Mouse (Mus musculus) ES-Bruce4 (cell line): Measurements from ENCODE around the gene Cog6. TPM values are rescaled to one million over a fixed set of nuclear protein-coding genes. Genes with fewer than 3 reads are reported as not detected.

Experiments used
- H3K27ac ChIP-seq: 2 replicates; pipeline ENCODE4 v1.5.1; 2012; ENCODE audit warnings: low read length, inconsistent platforms; ENCODE audit not compliant: insufficient read depth
- H3K27me3 ChIP-seq: 2 replicates; pipeline ENCODE4 v1.6.1; 2012; ENCODE audit warnings: mild to moderate bottlenecking, low read length, inconsistent platforms; ENCODE audit not compliant: control insufficient read depth, poor library complexity, insufficient read depth, severe bottlenecking
- H3K36me3 ChIP-seq: 2 replicates; pipeline ENCODE4 v1.6.1; 2012; ENCODE audit warnings: inconsistent platforms, mild to moderate bottlenecking, low read length, moderate library complexity; ENCODE audit not compliant: control insufficient read depth, poor library complexity, insufficient read depth, severe bottlenecking
- H3K4me1 ChIP-seq: one replicate; pipeline ENCODE4 v1.8.1; 2011; ENCODE audit warnings: low read length; ENCODE audit not compliant: control insufficient read depth, insufficient read depth
- H3K4me3 ChIP-seq: 2 replicates; pipeline ENCODE4 v1.5.1; 2011; ENCODE audit warnings: low read depth, mild to moderate bottlenecking, low read length
- H3K9ac ChIP-seq: 2 replicates; pipeline ENCODE4 v1.6.1; 2012; ENCODE audit warnings: low read depth, mild to moderate bottlenecking, inconsistent platforms; ENCODE audit not compliant: poor library complexity, severe bottlenecking
- H3K9me3 ChIP-seq: replicated peaks from 2 replicates; pipeline ENCODE4 v1.6.1; 2012; ENCODE audit warnings: mild to moderate bottlenecking, low read length, inconsistent platforms; ENCODE audit not compliant: control insufficient read depth, poor library complexity, insufficient read depth, severe bottlenecking
- CTCF ChIP-seq: IDR thresholded peaks from one replicate; pipeline ENCODE4 v1.8.1; 2011; ENCODE audit warnings: low read depth, low read length
- EP300 ChIP-seq: IDR thresholded peaks from 2 replicates; pipeline ENCODE4 v1.6.1; 2011; ENCODE audit warnings: low read depth, low read length; ENCODE audit not compliant: insufficient read depth
- POLR2A ChIP-seq: IDR thresholded peaks from one replicate; pipeline ENCODE4 v1.8.1; 2011; ENCODE audit warnings: low read length; ENCODE audit not compliant: insufficient read depth
- polyA plus RNA-seq: library from polyadenylated mRNA; stranded (reverse); fragments of >200 nt; gene quantifications from 2 replicates; pipeline ENCODE4 v1.2.4, GENCODE M21; 2011; ENCODE audit warnings: low read depth; ENCODE audit not compliant: missing spikeins, insufficient read depth, insufficient read length

Cog6 gene
- polyA plus RNA-seq, 1 experiment = 34.3 TPM

DNA sequence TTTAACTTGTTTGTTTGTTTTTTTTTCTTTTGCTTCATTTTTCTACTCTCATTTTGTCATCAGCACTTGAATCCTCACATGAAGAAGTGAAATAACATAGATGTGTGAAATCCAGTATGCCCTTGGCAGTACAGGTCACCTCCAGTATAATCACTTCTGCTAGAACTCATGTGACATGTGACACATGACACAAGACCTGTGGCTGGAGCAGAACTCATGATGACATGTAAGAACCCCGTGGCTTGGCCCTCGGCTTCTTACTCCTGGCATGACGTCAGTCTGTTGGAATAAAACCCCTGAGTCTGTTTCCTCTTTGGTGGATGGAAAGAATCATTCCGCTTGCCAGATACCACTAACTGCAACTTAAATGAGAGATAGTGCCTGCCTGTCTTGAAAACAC, 10.3 kb upstream of the Cog6 start:
- H3K4me3 ChIP-seq = no peak overlapping the region
- H3K36me3 ChIP-seq = no peaks in the 10 kb centered on the region
- no peak for TF ChIP-seq CTCF

DNA sequence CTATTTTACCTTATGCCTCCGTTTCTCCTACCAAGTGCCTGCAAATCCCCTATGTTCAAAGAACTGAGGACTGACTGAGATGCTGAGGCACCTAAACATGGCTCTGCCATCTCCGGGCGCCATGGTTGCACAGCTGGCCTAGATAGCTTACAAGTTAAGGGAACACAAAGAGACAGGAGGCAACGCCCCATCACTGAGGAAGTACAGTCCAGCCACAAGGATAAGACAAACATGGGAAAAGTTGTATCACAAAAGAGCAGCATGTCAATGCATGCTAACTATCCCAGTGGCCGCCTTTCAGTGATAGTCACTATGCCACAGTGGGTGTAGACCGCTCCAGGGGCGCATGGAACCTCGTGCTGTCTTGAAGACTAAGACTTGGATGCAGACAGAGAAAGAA, 9.6 kb downstream of the Cog6 start:
- Histone ChIP-seq H3K36me3 (no peaks in the 10 kb centered on the region), H3K9ac (no peak overlapping the region), H3K27me3 (no peaks in the 10 kb centered on the region), H3K4me3 (no peak overlapping the region), H3K4me1 (no peaks in the 10 kb centered on the region), H3K9me3 (no peaks in the 10 kb centered on the region), H3K27ac (no peak overlapping the region)
- TF ChIP-seq POLR2A (no peak), CTCF (no peak), EP300 (no peak)

More for the DNA sequence above, 10.3 kb upstream of the Cog6 start:
- H3K4me1 ChIP-seq = no peaks in the 10 kb centered on the region
- no peak overlapping the region for H3K9ac ChIP-seq
- H3K9me3 ChIP-seq = no peaks in the 10 kb centered on the region
- H3K27ac ChIP-seq = no peak overlapping the region
- H3K27me3 ChIP-seq = no peaks in the 10 kb centered on the region

DNA sequence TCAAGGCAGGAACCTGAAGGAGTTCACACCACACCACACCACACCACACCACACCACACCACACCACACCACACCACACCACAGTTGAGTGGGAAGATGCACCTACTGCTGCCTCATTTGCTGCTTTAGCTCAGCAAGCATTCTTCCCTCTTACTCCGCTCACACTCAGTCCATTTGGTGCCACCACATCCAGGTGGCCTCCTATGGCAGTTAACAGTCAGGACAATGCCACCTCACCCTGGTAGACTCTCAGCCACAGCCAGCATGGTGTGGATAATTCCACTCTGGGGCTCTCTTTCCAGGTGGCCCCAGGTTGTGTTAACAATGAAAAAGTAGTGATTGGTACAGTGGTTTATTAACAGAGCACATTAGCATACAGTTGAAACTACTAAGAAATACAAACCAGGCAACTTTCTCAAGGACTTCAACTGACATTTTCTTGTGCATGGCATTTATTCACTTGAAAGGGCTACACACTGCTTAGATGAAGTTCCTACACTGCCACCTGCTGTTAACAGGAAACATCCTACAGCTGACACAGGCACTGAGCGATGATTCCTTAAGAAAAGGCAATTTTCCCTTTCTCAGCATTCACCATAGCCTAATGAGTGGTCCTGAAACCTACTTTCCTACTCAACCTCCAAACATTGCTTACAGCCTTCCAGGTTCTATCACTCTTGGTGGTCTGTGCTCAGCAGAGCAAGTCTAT, 12.5 kb downstream of the Cog6 start:
- Histone ChIP-seq H3K9ac (no peak overlapping the region), H3K4me3 (no peak overlapping the region), H3K27ac (no peak overlapping the region), H3K36me3 (no peaks in the 10 kb centered on the region), H3K27me3 (no peaks in the 10 kb centered on the region), H3K9me3 (no peaks in the 10 kb centered on the region), H3K4me1 (no peaks in the 10 kb centered on the region)
- TF ChIP-seq CTCF (no peak), POLR2A (no peak), EP300 (no peak)

DNA sequence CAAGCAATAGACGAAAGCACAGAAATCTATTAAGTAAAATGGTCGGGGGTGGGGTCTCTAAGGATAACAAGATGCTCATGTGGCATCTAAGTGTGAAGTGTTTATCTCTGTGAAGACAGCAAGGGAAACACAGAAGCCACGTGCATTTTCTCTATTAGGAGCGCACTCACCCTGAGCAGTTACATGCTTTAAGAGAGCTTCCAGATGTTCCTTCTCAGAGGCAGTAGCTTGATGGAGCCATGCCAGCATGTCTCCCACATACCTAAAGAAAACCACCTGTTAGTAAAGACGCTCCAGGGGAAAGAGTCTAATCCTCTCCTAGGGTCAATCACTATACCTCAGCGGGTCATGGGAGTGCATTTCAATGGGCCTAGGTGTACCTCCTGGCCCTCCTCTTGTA, 15.0 kb downstream of the Cog6 start:
- H3K9ac ChIP-seq = no peak overlapping the region
- H3K27me3 ChIP-seq = no peaks in the 10 kb centered on the region
- H3K27ac ChIP-seq = no peak overlapping the region
- TF ChIP-seq POLR2A (no peak), EP300 (no peak), CTCF (no peak)
- H3K36me3 ChIP-seq = no peaks in the 10 kb centered on the region
- no peaks in the 10 kb centered on the region for H3K4me1 ChIP-seq
- H3K4me3 ChIP-seq = no peak overlapping the region
- H3K9me3 ChIP-seq = no peaks in the 10 kb centered on the region

DNA sequence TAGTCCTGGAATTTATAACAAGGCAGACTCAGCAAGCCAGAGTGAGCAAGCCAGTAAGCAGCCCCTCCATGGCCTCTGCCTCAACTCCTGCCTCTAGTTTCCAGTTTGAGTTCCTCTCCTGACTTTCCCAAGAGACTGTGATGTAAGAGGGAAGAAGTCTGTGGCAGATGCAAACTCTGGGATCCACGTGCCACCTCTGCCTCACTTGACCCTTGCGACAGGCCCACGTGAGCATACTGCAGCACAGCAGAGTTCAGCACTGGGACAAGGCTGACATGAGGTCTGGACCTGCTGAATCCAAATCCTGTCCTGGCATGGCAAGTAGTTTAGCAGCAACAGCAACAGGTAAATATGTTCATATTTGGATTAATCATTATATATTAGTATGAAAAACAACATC, 17.0 kb downstream of the Cog6 start:
- Histone ChIP-seq H3K27ac (no peak overlapping the region), H3K9me3 (no peaks in the 10 kb centered on the region), H3K36me3 (no peaks in the 10 kb centered on the region; the same call in 1 of the 2 replicates), H3K9ac (no peak overlapping the region), H3K27me3 (no peaks in the 10 kb centered on the region), H3K4me1 (no peaks in the 10 kb centered on the region), H3K4me3 (no peak overlapping the region)
- TF ChIP-seq EP300 = no peak

GRCm38 (mm10) chr3:52999016-52999744, 17.9 kb downstream of the Cog6 start:
- TF ChIP-seq POLR2A (no peak), EP300 (no peak), CTCF (no peak)
- no peak overlapping the region for H3K27ac ChIP-seq
- no peaks in the 10 kb centered on the region for H3K4me1 ChIP-seq
- H3K9me3 ChIP-seq = no peaks in the 10 kb centered on the region; the same call in 1 of the 2 replicates
- no peaks in the 10 kb centered on the region; the same call in 1 of the 2 replicates for H3K36me3 ChIP-seq
- H3K4me3 ChIP-seq = no peak overlapping the region
- no peak overlapping the region for H3K9ac ChIP-seq
- no peaks in the 10 kb centered on the region for H3K27me3 ChIP-seq
